Mouse (Mus musculus): ENCODE measurements around the gene Txndc17.

Txndc17 gene

GRCm38 (mm10) chr11:72224865-72225264 lies 17.5 kb downstream of the Txndc17 start:
- DNase-seq: peak; percentile 74 to 83

- DNase-seq: peak; percentile 58 to 61
Observed at GRCm38 (mm10) chr11:72226020-72226791, 18.9 kb downstream of the Txndc17 start.

GRCm38 (mm10) chr11:72226901-72227300 lies 19.6 kb downstream of the Txndc17 start:
- no peak for DNase-seq

- DNase-seq: no peak
Observed at GRCm38 (mm10) chr11:72228513-72228912, 21.2 kb downstream of the Txndc17 start.

GRCm38 (mm10) chr11:72232068-72232467 lies 24.7 kb downstream of the Txndc17 start:
- DNase-seq: no peak

- DNase-seq: no peak
Observed at GRCm38 (mm10) chr11:72232991-72233390, 25.6 kb downstream of the Txndc17 start.

GRCm38 (mm10) chr11:72234013-72234412 lies 26.7 kb downstream of the Txndc17 start:
- peak in 1 of 2 experiments; percentile 35 for DNase-seq

GRCm38 (mm10) chr11:72240062-72240860 lies 32.9 kb downstream of the Txndc17 start:
- no peak for DNase-seq

- DNase-seq: no peak
Observed at GRCm38 (mm10) chr11:72245196-72245753, 37.9 kb downstream of the Txndc17 start.

- DNase-seq: no peak
Observed at GRCm38 (mm10) chr11:72255629-72256028, 48.3 kb downstream of the Txndc17 start.

- DNase-seq: no peak
Observed at GRCm38 (mm10) chr11:72256441-72256840, 49.1 kb downstream of the Txndc17 start.

Data from cerebellum, adult 18-20 months (tissue).